Mouse (Mus musculus): ENCODE measurements around the gene Nat14.

GRCm38 (mm10) chr7:4928323-4928722 lies 6.5 kb downstream of the Nat14 start:
- no peak for TF ChIP-seq CTCF (IDR thresholded peaks at IDR 0.05; ENCODE audit: control insufficient read depth, insufficient read depth, low read length)
- TF ChIP-seq POLR2A (IDR thresholded peaks at IDR 0.05; ENCODE audit: borderline replicate concordance, control insufficient read depth, low read depth, low read length) = no peak

Data from bone marrow, adult 2 months (tissue).